Mouse (Mus musculus) heart, embryonic 16.5 days (tissue): ENCODE data around the gene Tuba3b. TPM values are rescaled to one million over a fixed set of nuclear protein-coding genes. Genes with fewer than 3 reads are reported as not detected.

Source experiments
- ATAC-seq: fragments of 200-750 bp; cut with Nextera tagmentation; replicated peaks from 2 replicates; pipeline ENCODE4 v1.8.0; 2017; ENCODE audit warnings: moderate number of reproducible peaks; ENCODE audit not compliant: insufficient read depth, low FRiP score; ENCODE audit errors: extremely low read depth
- H3K27ac ChIP-seq: fragments of 300-500 bp; sonication (generic); 2 replicates; pipeline ENCODE4 v1.5.1; 2014; ENCODE audit warnings: mild to moderate bottlenecking, low read length, control low read depth, moderate library complexity
- H3K27me3 ChIP-seq: fragments of 300-500 bp; sonication (generic); 2 replicates; pipeline ENCODE4 v1.6.1; 2014; ENCODE audit warnings: low read length, mixed read lengths; ENCODE audit not compliant: control insufficient read depth, insufficient read depth
- H3K36me3 ChIP-seq: fragments of 300-500 bp; sonication (generic); 2 replicates; pipeline ENCODE4 v1.6.1; 2014; ENCODE audit not compliant: control insufficient read depth, insufficient read depth
- H3K4me1 ChIP-seq: fragments of 300-500 bp; sonication (generic); 2 replicates; pipeline ENCODE4 v1.6.1; 2014; ENCODE audit warnings: low read length, mixed read lengths; ENCODE audit not compliant: control insufficient read depth, insufficient read depth
- H3K4me2 ChIP-seq: fragments of 300-500 bp; sonication (generic); 2 replicates; pipeline ENCODE4 v1.6.1; 2014; ENCODE audit warnings: low read depth, mild to moderate bottlenecking, control low read depth, low read length
- H3K4me3 ChIP-seq: fragments of 300-500 bp; sonication (generic); 2 replicates; pipeline ENCODE4 v1.5.1; 2014; ENCODE audit warnings: mild to moderate bottlenecking, control low read depth, low read length
- H3K9ac ChIP-seq: fragments of 300-500 bp; sonication (generic); 2 replicates; pipeline ENCODE4 v1.6.1; 2014; ENCODE audit warnings: low read length, control low read depth
- H3K9me3 ChIP-seq: fragments of 300-500 bp; sonication (generic); replicated peaks from 2 replicates; pipeline ENCODE4 v1.6.1; 2016; ENCODE audit warnings: low read length; ENCODE audit not compliant: control insufficient read depth
- WGBS: fragments of 180-500 bp; shearing (Covaris S2); extraction: QIAGEN DNeasy Blood & Tissue Kit; methylation state at CpG from one replicate; pipeline ENCODE4 v1.1.7; 2014; 5-methylcytosine and 5-hydroxymethylcytosine counted together
- polyA plus RNA-seq: library from polyadenylated mRNA; unstranded; fragments of >200 nt; fragmentation: Nextera tagmentation; extraction: Ambion mirVana; gene quantifications from 2 replicates; pipeline ENCODE4 v1.2.1, GENCODE M21; 2015

The Tuba3b gene
- polyA plus RNA-seq, 1 experiment from 2014 or later: 0.58 TPM

GRCm38 (mm10) chr6:145598794-145599555 lies 16.6 kb upstream of the Tuba3b start:
- H3K36me3 ChIP-seq: no peaks in the 10 kb centered on the region
- H3K27ac ChIP-seq: no peak overlapping the region
- H3K4me2 ChIP-seq: no peak overlapping the region
- H3K4me3 ChIP-seq: no peak overlapping the region
- H3K9me3 ChIP-seq: no peaks in the 10 kb centered on the region
- no peak for ATAC-seq
- no peak overlapping the region for H3K9ac ChIP-seq
- H3K27me3 ChIP-seq: no peaks in the 10 kb centered on the region
- peaks cover 10% of the 10 kb centered on the region for H3K4me1 ChIP-seq
- WGBS: 51% methylated on average over 11 of the region's 11 CpGs

- no peak for ATAC-seq
- Histone ChIP-seq H3K9ac (no peak overlapping the region), H3K9me3 (no peaks in the 10 kb centered on the region), H3K36me3 (no peaks in the 10 kb centered on the region), H3K27ac (no peak overlapping the region), H3K4me1 (peaks cover 2% of the 10 kb centered on the region; the same call in 1 of the 2 replicates), H3K4me3 (no peak overlapping the region), H3K27me3 (no peaks in the 10 kb centered on the region), H3K4me2 (no peak overlapping the region)
- WGBS: 71% methylated on average over 2 of the region's 2 CpGs
Observed at GRCm38 (mm10) chr6:145604126-145604525, 11.4 kb upstream of the Tuba3b start.

GRCm38 (mm10) chr6:145604648-145605047 lies 10.9 kb upstream of the Tuba3b start:
- Histone ChIP-seq H3K9me3 (no peaks in the 10 kb centered on the region), H3K27ac (no peak overlapping the region), H3K4me1 (peaks cover 2% of the 10 kb centered on the region; the same call in 1 of the 2 replicates), H3K36me3 (no peaks in the 10 kb centered on the region), H3K4me2 (no peak overlapping the region), H3K27me3 (no peaks in the 10 kb centered on the region), H3K4me3 (no peak overlapping the region), H3K9ac (no peak overlapping the region)
- ATAC-seq: peak; percentile 41; the same call in 1 of the 2 replicates
- 57% methylated on average over 4 of the region's 4 CpGs for WGBS

GRCm38 (mm10) chr6:145605203-145605602 lies 10.4 kb upstream of the Tuba3b start:
- Histone ChIP-seq H3K4me1 (peaks cover 2% of the 10 kb centered on the region; the same call in 1 of the 2 replicates), H3K4me3 (no peak overlapping the region), H3K4me2 (no peak overlapping the region), H3K36me3 (no peaks in the 10 kb centered on the region), H3K9ac (no peak overlapping the region), H3K27ac (no peak overlapping the region), H3K9me3 (no peaks in the 10 kb centered on the region), H3K27me3 (no peaks in the 10 kb centered on the region)
- WGBS: 49% methylated on average over 3 of the region's 3 CpGs
- ATAC-seq: no peak

- Histone ChIP-seq H3K9ac (no peak overlapping the region), H3K9me3 (no peaks in the 10 kb centered on the region), H3K27me3 (no peaks in the 10 kb centered on the region; the same call in 1 of the 2 replicates), H3K36me3 (no peaks in the 10 kb centered on the region), H3K4me3 (no peak overlapping the region), H3K4me1 (peaks cover 2% of the 10 kb centered on the region; the same call in 1 of the 2 replicates), H3K27ac (no peak overlapping the region), H3K4me2 (no peak overlapping the region)
- ATAC-seq: no peak
- WGBS: 80% methylated on average over 4 of the region's 4 CpGs
Observed at GRCm38 (mm10) chr6:145607746-145608145, 7.8 kb upstream of the Tuba3b start.

GRCm38 (mm10) chr6:145608693-145609092 lies 6.9 kb upstream of the Tuba3b start:
- Histone ChIP-seq H3K27ac (no peak overlapping the region), H3K27me3 (no peaks in the 10 kb centered on the region; the same call in 1 of the 2 replicates), H3K4me2 (no peak overlapping the region), H3K4me1 (peaks cover 2% of the 10 kb centered on the region; the same call in 1 of the 2 replicates), H3K9me3 (no peaks in the 10 kb centered on the region), H3K4me3 (no peak overlapping the region), H3K36me3 (no peaks in the 10 kb centered on the region), H3K9ac (no peak overlapping the region)
- WGBS: 84% methylated on average over 5 of the region's 5 CpGs
- no peak for ATAC-seq

- ATAC-seq: no peak
- 96% methylated on average over 5 of the region's 5 CpGs for WGBS
- no peak overlapping the region for H3K4me3 ChIP-seq
- peaks cover 2% of the 10 kb centered on the region; the same call in 1 of the 2 replicates for H3K4me1 ChIP-seq
- no peak overlapping the region for H3K4me2 ChIP-seq
- H3K36me3 ChIP-seq: no peaks in the 10 kb centered on the region
- no peak overlapping the region for H3K9ac ChIP-seq
- no peak overlapping the region for H3K27ac ChIP-seq
- H3K27me3 ChIP-seq: no peaks in the 10 kb centered on the region; the same call in 1 of the 2 replicates
- H3K9me3 ChIP-seq: no peaks in the 10 kb centered on the region
Observed at GRCm38 (mm10) chr6:145610901-145611300, 4.7 kb upstream of the Tuba3b start.

- no peak overlapping the region for H3K4me3 ChIP-seq
- H3K4me2 ChIP-seq: no peak overlapping the region
- H3K36me3 ChIP-seq: no peaks in the 10 kb centered on the region
- no peak overlapping the region for H3K27ac ChIP-seq
- H3K9ac ChIP-seq: no peak overlapping the region
- WGBS: 82% methylated on average over 3 of the region's 3 CpGs
- no peak for ATAC-seq
- H3K27me3 ChIP-seq: no peaks in the 10 kb centered on the region; the same call in 1 of the 2 replicates
- peaks cover 3% of the 10 kb centered on the region for H3K4me1 ChIP-seq
- H3K9me3 ChIP-seq: no peaks in the 10 kb centered on the region
Observed at GRCm38 (mm10) chr6:145612611-145613010, 2.9 kb upstream of the Tuba3b start.

GRCm38 (mm10) chr6:145614219-145614618 lies 1.3 kb upstream of the Tuba3b start, which contains the start of gene Lmntd1:
TSS of gene Lmntd1 (minus strand) at chr6:145614319.
- Histone ChIP-seq H3K27me3 (no peaks in the 10 kb centered on the region; the same call in 1 of the 2 replicates), H3K36me3 (no peaks in the 10 kb centered on the region), H3K9ac (no peak within 1 kb of the TSS), H3K9me3 (no peaks in the 10 kb centered on the region), H3K4me2 (no peak within 1 kb of the TSS), H3K4me1 (peaks cover 9% of the 10 kb centered on the region), H3K4me3 (no peak within 1 kb of the TSS), H3K27ac (no peak within 1 kb of the TSS)
- 65% methylated on average over 7 of the region's 7 CpGs for WGBS
- 0 out of 2 replicates have a peak, but pooled peaks have one; percentile 15 for ATAC-seq
